Mouse (Mus musculus) lung, postnatal 0 days (tissue): ENCODE measurements around the gene Lpp.

Source experiments
- CTCF ChIP-seq: IDR thresholded peaks from 2 replicates; pipeline ENCODE4 v1.5.1; 2016; ENCODE audit warnings: antibody characterized with exemption, mild to moderate bottlenecking
- EP300 ChIP-seq: IDR thresholded peaks from 2 replicates; pipeline ENCODE4 v1.6.1; 2016; ENCODE audit warnings: antibody characterized with exemption, mild to moderate bottlenecking, control low read depth

DNA sequence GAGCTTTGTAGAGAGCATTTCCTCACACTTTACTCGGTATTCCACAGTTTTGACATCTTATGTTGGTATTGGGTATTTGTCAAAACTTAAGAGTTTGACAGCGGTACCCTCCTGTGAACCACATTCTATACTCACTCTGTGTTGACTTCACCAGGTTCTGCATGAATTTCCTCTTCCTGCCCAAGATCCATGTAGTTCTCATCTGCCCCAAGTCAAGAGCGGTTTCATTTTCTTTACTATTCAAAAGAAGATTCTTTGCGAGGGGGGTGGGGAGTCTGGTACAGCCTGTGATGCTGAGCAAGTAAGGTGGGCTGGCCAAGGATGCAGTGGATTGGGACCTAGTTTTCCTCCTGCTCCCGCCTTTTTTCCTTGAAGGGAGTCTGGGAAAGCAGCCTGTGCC lies 18.9 kb downstream of the Lpp start:
- TF ChIP-seq EP300 (no peak), CTCF (no peak)
